Mouse (Mus musculus) naive thymus-derived CD4-positive, alpha-beta T cell, adult 2 months (primary cell): ENCODE data around the gene Pus7.
"Not testable (repeated sequence)": the region's sequence is repeated elsewhere in the genome, so short reads cannot be mapped to it uniquely, and the experiment has no call there.

Experiments used
- DNase-seq: peaks from one replicate; pipeline ENCODE4 v3.0.0-alpha.2; 2011; ENCODE audit warnings: low read depth

The Pus7 gene

GRCm38 (mm10) chr5:23755591-23755990 is 27.9 kb downstream of the Pus7 start:
- DNase-seq: no peak

GRCm38 (mm10) chr5:23749882-23750281 is 33.6 kb downstream of the Pus7 start:
- DNase-seq: no peak

DNA sequence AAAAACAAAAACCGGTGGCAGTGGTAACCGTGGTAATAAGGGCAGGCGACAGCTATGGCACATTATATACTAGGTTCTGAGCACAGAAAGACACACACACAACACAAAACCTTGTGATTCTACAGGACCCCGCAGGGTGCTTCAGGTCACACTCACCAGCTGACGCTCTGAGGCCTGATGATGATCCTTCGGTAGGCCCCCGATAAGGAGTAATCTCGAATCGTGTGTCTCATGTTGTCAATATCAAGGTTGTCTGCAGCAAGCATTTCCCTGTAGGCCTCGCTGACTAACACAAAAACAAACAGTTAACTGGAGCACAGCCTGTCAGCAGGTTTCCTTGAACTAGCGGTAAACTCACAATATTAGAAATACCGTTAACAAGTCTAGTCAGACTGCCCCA is 40.2 kb downstream of the Pus7 start:
- DNase-seq: no peak

GRCm38 (mm10) chr5:23737111-23737510 is 46.4 kb downstream of the Pus7 start:
- no peak for DNase-seq

GRCm38 (mm10) chr5:23736366-23736765 is 47.1 kb downstream of the Pus7 start:
- no peak for DNase-seq

DNA sequence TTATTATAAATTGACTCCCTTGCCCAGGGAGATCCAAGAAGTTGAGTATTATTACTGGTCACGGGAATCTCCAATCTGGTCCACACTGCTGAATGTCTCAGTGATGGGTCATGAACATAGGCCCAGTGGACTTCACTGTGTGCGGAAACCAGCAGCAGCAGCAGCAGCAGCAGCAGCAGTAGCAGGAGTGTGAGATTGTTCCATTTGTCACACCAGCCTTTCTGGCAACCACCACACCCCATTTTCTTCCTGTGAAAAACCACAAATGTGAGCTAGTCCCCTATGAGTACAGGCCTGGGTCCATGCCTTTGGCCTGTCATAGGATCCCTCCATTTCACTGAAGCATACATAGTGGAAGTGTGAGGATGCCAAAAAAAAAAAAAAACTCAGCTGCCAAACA is 61.6 kb downstream of the Pus7 start:
- peak; percentile 30 for DNase-seq

DNA sequence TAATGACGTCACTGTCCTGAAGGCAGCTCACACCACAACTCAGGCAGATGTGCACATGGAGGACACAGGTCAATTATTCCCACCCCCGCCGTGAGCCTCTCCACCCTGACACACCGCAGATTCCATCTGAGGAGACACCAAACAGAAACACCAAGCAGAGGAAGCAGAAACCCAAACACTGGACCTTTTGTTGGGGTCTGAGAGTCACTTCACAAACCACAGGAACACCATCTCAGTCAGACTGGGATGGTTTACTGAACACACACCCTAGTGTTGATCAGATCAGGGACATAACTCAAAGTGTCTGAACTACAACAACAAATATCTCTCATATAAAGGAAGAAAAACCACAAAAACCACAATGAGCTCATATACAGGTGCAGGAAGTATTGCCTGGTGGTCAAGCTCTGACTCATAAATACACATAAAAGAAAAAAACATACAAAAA is 64.6 kb downstream of the Pus7 start:
- DNase-seq: peak; percentile 70

DNA sequence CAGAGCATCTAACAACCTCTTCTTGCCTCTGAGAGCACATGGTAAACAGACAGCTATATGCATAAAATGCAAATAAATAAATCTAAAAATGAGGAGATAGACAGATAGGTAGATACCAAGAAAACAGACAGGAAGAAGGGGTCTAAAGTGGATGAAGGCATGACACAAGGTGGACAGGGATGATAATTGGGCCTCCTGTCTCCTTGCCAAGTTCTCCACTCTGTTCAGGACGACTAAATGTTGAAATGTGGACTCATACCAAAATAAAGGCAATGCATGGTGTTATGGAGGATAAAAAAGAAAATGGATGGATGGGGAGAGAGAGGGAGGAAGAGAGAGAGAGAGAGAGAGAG is 65.4 kb downstream of the Pus7 start:
- DNase-seq: no peak

DNA sequence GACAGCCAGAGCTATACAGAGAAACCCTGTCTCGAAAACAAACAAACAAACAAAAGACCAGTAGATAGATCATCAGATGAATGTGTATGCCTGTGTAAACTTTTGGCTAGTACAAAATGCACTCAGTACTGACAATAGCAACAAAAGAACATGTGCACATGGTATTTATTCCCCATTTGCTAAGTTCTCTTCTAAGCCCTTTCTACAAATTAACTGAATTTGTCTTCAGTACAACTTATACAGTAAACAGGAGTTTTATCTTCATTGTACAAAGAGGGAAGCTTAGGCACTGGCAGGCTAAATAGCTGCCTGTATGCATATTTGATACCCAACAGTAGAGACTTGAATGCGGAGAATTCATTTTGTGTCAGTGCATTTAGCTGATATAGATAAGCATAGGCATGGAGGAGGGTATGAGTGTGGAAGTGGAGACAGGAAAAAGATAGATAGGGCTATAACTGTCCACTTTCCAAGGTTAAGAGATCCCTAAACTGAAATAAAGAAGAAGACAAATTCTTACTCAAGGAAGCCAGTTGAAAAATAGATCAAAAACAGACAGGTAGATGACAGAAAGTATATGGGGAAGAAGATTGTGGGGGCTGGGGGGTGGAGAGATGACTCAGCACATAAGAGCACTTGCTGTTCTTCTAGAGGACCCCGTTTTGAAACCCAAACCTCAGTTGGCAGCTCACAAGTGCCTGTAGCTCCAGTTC is 65.9 kb downstream of the Pus7 start:
- no peak for DNase-seq

DNA sequence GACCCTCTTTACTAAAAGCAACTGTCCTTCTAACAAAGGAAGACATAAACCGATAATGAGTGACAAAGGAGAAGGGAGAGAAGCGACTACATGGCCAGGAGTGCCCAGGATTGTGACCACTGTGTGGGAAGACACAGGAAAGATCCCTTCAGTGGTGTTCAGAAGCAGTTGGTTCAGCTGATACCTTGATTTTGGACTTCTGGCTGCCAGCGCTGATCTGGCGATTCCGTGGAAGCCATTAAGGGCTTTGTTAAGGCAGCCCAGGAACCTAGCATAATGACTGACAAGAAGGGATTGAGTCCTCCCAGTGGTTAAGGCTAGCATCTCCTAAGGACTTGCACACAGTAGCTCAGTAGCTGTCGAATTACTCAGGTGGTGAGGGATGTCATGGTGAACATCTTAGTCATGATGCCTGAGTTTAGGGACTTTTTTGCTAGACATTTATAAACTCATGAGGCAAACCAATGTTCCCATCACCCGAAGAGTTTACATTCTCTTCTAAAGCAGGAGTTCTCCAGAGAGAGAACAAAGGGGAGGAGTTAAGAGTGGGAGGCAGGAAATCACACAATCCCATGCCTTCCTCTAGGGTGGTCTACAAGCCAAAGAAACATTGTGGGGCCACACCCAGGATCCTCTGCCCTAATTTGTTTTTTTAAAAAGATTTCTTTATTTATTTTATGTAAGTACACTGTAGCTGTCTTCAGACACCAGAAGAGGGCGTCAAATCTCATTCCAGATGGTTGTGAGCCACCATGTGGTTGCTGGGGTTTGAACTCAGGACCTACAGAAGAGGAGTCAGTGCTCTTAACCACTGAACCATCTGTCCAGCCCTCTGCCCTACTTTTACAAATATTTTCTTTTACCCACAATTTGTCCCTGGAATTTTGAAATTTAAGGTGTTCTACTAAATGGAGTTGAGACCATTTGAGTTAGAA is 69.8 kb downstream of the Pus7 start:
- no peak for DNase-seq

- peak; percentile 61 for DNase-seq
Observed at GRCm38 (mm10) chr5:23712130-23713001, 71.1 kb downstream of the Pus7 start.

DNA sequence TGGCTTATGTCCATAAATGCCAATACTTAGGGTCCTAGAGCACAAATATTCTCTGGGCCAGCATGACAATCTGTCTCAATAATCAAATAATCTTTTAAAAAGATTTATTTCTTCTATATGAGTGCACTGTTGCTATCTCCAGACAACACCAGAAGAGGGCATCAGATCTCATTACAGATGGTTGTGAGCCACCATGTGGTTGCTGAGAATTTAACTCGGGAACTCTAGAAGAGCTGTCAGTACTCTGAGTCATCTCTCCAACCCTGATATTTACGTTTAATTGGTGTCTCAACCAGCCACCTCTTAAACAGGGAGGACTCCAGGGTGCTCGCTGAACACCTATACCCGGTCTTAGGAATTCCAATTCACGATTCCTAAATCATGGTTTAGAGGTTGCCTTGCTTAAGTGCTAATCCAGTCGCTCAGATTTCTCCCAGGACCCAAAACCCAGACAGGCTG is 71.8 kb downstream of the Pus7 start:
- peak; percentile 44 for DNase-seq

DNA sequence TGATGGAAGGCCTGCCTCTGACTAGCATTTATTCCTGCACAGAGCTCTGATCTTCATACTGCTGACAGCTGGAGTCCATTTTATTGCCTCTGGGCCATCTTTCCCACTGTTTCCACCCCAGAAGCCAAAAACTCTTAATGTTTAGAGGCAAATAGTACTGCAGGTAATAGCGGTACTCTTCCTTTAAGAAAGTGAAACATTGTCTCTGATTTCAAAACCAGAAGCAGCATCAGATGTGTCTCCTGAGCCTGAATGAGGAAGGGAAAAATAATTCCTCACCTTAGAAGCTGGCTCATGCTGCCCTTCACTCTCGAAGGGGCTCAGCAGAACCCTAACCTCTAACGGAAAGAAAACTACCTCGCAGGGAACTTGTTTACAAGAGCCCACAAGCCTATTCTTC is 72.3 kb downstream of the Pus7 start:
- DNase-seq: no peak

DNA sequence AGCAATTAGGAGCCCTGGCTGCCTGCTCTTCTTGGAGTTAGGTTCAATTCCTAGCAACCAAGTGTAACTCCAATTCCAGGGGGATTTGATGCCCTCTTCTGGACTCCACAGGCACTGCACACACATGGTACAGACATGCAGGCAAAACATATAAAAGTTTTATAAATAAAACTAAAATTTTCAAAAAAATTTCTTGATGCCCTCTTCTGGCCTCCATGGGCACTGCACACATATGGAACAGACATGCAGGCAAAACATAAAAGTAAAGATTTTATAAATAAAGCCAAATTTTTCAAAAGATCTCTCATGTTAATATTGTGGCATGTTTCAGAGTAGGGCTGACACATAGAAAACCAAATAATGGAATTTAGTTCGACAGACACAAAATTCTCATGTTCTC is 73.8 kb downstream of the Pus7 start:
- no peak for DNase-seq

DNA sequence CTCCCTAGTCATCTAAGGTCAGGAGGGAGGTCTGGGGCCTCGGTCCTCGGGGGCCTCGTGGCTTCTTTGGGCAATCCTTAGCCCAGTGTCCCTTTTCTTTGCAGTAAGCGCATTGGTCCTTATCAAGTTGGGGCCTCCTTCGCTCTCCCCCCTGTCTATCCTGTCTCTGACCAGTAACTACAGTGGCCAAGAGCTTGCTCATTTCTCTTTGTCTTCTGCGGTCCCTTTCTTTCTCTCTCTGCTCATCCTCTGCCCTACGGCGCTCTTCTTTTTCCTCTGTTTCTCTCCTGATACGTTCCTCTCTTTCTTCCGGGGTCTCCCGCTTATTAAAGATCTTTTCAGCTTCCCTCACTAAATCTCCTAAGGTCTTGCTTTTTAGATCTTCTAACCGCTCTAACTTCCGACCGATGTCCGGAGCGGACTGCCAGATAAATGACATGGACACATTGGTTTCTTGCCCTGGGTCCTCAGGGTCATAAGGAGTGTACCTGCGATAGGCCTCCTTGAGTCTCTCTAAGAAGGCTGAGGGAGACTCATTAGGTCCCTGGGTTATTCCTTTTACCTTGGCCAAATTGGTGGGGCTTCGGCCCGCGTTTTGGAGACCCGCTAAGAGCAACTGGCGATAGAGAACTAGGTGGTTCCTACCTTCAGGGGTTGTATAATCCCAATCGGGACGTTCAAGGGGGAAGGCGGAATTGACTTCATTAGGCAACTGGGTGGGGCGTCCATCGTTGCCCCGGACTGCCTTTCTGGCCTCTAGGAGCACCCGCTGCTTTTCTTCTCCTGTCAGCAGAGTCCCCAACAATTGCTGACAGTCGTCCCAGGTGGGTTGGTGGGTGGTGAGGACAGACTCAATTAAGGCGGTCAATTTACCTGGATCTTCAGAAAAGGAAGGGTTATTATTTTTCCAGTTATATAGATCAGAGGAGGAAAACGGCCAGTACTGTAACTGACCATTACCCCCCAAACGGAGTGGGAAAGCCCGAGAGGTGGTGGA is 76.6 kb downstream of the Pus7 start:
- DNase-seq: not testable (repeated sequence)

DNA sequence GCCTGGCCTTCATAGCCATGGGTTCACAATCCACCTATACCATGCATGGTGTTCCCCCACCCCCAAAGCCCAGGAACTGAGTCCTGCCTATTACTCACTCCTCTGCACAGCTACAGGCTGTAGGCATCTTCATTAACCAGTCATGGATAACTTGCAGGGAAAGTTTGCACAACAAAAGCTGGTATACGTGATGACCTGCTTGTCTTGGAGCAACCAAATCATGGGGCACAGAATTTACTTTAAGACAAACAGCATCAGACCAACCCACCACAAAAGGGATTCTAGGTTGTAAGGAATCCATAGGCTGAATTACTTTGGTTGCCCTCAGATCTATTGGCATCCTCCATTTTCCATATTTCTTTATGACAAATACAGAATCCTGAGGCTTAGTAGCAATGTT is 86.1 kb downstream of the Pus7 start:
- no peak for DNase-seq
